Mouse (Mus musculus) midbrain, embryonic 14.5 days (tissue): ENCODE results near the gene Amotl1. TPM values are rescaled to one million over a fixed set of nuclear protein-coding genes. Genes with fewer than 3 reads are reported as not detected.

Experiments
- ATAC-seq: fragments of 200-750 bp; cut with Nextera tagmentation; 2 replicates; pipeline ENCODE4 v1.8.0; 2017; ENCODE audit warnings: moderate number of reproducible peaks, moderate library complexity; ENCODE audit not compliant: low FRiP score, low TSS enrichment
- DNase-seq: peaks from one replicate; pipeline ENCODE4 v3.0.0-alpha.2; 2015
- H3K27ac ChIP-seq: fragments of 300-500 bp; sonication (generic); replicated peaks from 2 replicates; pipeline ENCODE4 v1.5.1; 2014; ENCODE audit warnings: mild to moderate bottlenecking, low read depth, low read length, moderate library complexity
- H3K27me3 ChIP-seq: fragments of 300-500 bp; sonication (generic); 2 replicates; pipeline ENCODE4 v1.6.1; 2014; ENCODE audit warnings: low read length, control low read depth, mixed read lengths; ENCODE audit not compliant: control insufficient read depth, insufficient read depth
- H3K36me3 ChIP-seq: fragments of 300-500 bp; sonication (generic); 2 replicates; pipeline ENCODE4 v1.6.1; 2014; ENCODE audit warnings: low read length, control low read depth; ENCODE audit not compliant: control insufficient read depth, insufficient read depth
- H3K4me1 ChIP-seq: fragments of 300-500 bp; sonication (generic); 2 replicates; pipeline ENCODE4 v1.6.1; 2014; ENCODE audit warnings: mild to moderate bottlenecking, antibody characterized with exemption, low read length, control low read depth; ENCODE audit not compliant: control insufficient read depth, insufficient read depth
- H3K4me2 ChIP-seq: fragments of 300-500 bp; sonication (generic); 2 replicates; pipeline ENCODE4 v1.6.1; 2014; ENCODE audit warnings: mild to moderate bottlenecking, low read length, moderate library complexity
- H3K4me3 ChIP-seq: fragments of 300-500 bp; sonication (generic); replicated peaks from 2 replicates; pipeline ENCODE4 v1.5.1; 2014; ENCODE audit warnings: low read depth, low read length
- H3K9ac ChIP-seq: fragments of 300-500 bp; sonication (generic); replicated peaks from 2 replicates; pipeline ENCODE4 v1.6.1; 2014; ENCODE audit warnings: mild to moderate bottlenecking, low read length, moderate library complexity
- H3K9me3 ChIP-seq: fragments of 300-500 bp; sonication (generic); 2 replicates; pipeline ENCODE4 v1.6.1; 2016; ENCODE audit warnings: low read length, control low read depth, mixed read lengths; ENCODE audit not compliant: control insufficient read depth
- WGBS: fragments of 180-500 bp; shearing (Covaris S2); extraction: QIAGEN DNeasy Blood & Tissue Kit; methylation state at CpG from one replicate; pipeline ENCODE4 v1.1.7; 2014; 5-methylcytosine and 5-hydroxymethylcytosine counted together
- polyA plus RNA-seq: library from polyadenylated mRNA; unstranded; fragments of >200 nt; fragmentation: Nextera tagmentation; extraction: Ambion mirVana; gene quantifications from 2 replicates; pipeline ENCODE4 v1.2.1, GENCODE M21; 2014

Amotl1 gene
- polyA plus RNA-seq, 1 experiment from 2014 or later, result 12.5 TPM

- no peak for DNase-seq
- WGBS, result 88% methylated on average over 9 of the region's 9 CpGs
- no peak overlapping the region for H3K9ac ChIP-seq
- peaks cover 5% of the 10 kb centered on the region; the same call in 1 of the 2 replicates for H3K36me3 ChIP-seq
- H3K4me3 ChIP-seq, result no peak overlapping the region
- H3K27ac ChIP-seq, result no peak overlapping the region
- H3K4me2 ChIP-seq, result no peak overlapping the region
- no peak for ATAC-seq
- H3K27me3 ChIP-seq, result no peaks in the 10 kb centered on the region
- H3K4me1 ChIP-seq, result no peaks in the 10 kb centered on the region
- no peaks in the 10 kb centered on the region for H3K9me3 ChIP-seq
Measured at GRCm38 (mm10) chr9:14534833-14535456, 109.9 kb downstream of the Amotl1 start.

DNA sequence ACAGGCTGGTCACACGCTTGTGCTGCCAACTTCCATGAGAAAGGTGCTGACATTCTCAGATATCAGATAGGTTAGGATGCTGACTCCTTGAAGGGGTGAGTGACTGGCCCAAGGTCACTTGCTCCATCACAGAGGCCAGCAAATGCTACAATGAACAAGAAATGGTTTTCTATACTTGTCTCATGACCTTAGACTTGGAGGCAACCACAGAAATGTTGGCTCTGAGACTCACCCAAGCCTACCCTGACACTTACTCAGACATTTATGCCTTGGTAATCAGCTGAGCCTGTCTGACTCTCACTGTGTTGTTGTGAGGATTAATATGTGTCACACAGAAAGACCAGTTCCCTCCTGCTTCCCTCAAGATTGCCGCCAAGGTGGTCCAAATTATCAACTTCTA lies 111.2 kb downstream of the Amotl1 start:
- no peaks in the 10 kb centered on the region for H3K4me1 ChIP-seq
- H3K9ac ChIP-seq, result no peak overlapping the region
- H3K27me3 ChIP-seq, result no peaks in the 10 kb centered on the region
- DNase-seq, result no peak
- no peak for ATAC-seq
- no peak overlapping the region for H3K27ac ChIP-seq
- H3K4me3 ChIP-seq, result no peak overlapping the region
- H3K36me3 ChIP-seq, result no peaks in the 10 kb centered on the region
- no peaks in the 10 kb centered on the region for H3K9me3 ChIP-seq
- H3K4me2 ChIP-seq, result no peak overlapping the region
- WGBS, result 93% methylated on average over 2 of the region's 2 CpGs

GRCm38 (mm10) chr9:14532283-14532682 lies 112.6 kb downstream of the Amotl1 start:
- no peak overlapping the region for H3K27ac ChIP-seq
- H3K9ac ChIP-seq, result no peak overlapping the region
- H3K36me3 ChIP-seq, result no peaks in the 10 kb centered on the region
- no peak overlapping the region for H3K4me3 ChIP-seq
- no peaks in the 10 kb centered on the region for H3K4me1 ChIP-seq
- peak; percentile 66; the same call in 1 of the 2 replicates for ATAC-seq
- no peak overlapping the region for H3K4me2 ChIP-seq
- H3K27me3 ChIP-seq, result no peaks in the 10 kb centered on the region
- 3% methylated on average over 3 of the region's 3 CpGs for WGBS
- peak; percentile 39 for DNase-seq
- no peaks in the 10 kb centered on the region for H3K9me3 ChIP-seq

- WGBS, result 78% methylated on average over 5 of the region's 5 CpGs
- Histone ChIP-seq H3K9ac (no peak overlapping the region), H3K4me2 (no peak overlapping the region), H3K27me3 (no peaks in the 10 kb centered on the region), H3K4me1 (no peaks in the 10 kb centered on the region), H3K27ac (no peak overlapping the region), H3K4me3 (no peak overlapping the region), H3K9me3 (no peaks in the 10 kb centered on the region), H3K36me3 (no peaks in the 10 kb centered on the region)
- no peak for ATAC-seq
- DNase-seq, result no peak
Measured at GRCm38 (mm10) chr9:14530004-14530403, 114.9 kb downstream of the Amotl1 start.

- Histone ChIP-seq H3K36me3 (no peaks in the 10 kb centered on the region), H3K27me3 (no peaks in the 10 kb centered on the region), H3K9ac (no peak overlapping the region), H3K27ac (no peak overlapping the region), H3K9me3 (no peaks in the 10 kb centered on the region), H3K4me1 (no peaks in the 10 kb centered on the region), H3K4me2 (no peak overlapping the region), H3K4me3 (no peak overlapping the region)
- WGBS, result 9% methylated on average over 4 of the region's 4 CpGs
- DNase-seq (peak; percentile 89), ATAC-seq (peak; percentile 69)
Measured at GRCm38 (mm10) chr9:14523408-14524043, 121.3 kb downstream of the Amotl1 start.

GRCm38 (mm10) chr9:14521695-14522094 lies 123.2 kb downstream of the Amotl1 start:
- WGBS, result 67% methylated on average over 2 of the region's 2 CpGs
- H3K4me1 ChIP-seq, result no peaks in the 10 kb centered on the region
- H3K4me3 ChIP-seq, result no peak overlapping the region
- no peak overlapping the region for H3K27ac ChIP-seq
- no peaks in the 10 kb centered on the region for H3K36me3 ChIP-seq
- no peak overlapping the region; the same call in 1 of the 2 replicates for H3K9ac ChIP-seq
- no peak for ATAC-seq
- no peaks in the 10 kb centered on the region for H3K27me3 ChIP-seq
- no peak overlapping the region for H3K4me2 ChIP-seq
- H3K9me3 ChIP-seq, result no peaks in the 10 kb centered on the region
- no peak for DNase-seq

DNA sequence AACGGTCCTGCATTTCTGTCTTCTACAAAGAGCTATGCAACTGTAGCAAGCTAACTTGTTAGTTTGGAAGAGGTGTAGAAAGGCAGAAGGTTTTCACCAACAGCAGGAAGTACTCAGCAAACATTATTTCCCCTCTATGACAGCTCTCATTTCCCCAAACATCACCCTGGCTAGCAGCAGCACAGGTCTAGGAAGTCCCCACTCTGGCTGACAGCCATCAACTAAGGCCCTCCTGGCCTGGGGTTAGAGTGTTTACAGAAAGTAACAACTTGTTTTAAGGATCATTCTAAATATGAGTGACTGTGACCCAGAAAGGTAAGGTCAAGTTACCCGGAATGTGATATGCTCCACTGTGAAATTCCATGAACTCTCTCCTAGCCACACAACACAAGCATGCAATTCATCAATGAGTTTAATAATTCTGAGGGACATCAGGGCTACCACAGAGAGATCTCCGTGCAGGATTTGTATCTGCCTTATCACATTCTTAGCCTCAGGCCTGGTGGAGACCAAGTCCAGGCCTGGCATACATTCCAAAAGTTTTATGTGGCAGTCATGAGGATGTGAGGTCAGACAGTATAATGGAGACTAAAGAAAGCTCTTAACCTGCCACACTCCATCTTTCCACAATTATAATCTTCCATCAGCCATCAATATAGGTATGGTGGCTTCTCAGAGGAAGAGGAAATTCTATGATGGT lies 123.7 kb downstream of the Amotl1 start:
- ATAC-seq, result no peak
- H3K9me3 ChIP-seq, result no peaks in the 10 kb centered on the region
- no peaks in the 10 kb centered on the region for H3K27me3 ChIP-seq
- H3K36me3 ChIP-seq, result no peaks in the 10 kb centered on the region
- WGBS, result 81% methylated on average over 3 of the region's 3 CpGs
- no peaks in the 10 kb centered on the region for H3K4me1 ChIP-seq
- H3K9ac ChIP-seq, result no peak overlapping the region
- H3K4me2 ChIP-seq, result no peak overlapping the region
- H3K27ac ChIP-seq, result no peak overlapping the region
- no peak for DNase-seq
- no peak overlapping the region for H3K4me3 ChIP-seq

GRCm38 (mm10) chr9:14518105-14518504 lies 126.8 kb downstream of the Amotl1 start:
- Histone ChIP-seq H3K36me3 (0 out of 2 replicates have a peak, but pooled peaks cover 6% of the 10 kb centered on the region), H3K4me1 (no peaks in the 10 kb centered on the region), H3K4me3 (no peak overlapping the region), H3K4me2 (no peak overlapping the region), H3K9me3 (no peaks in the 10 kb centered on the region), H3K27me3 (no peaks in the 10 kb centered on the region), H3K9ac (no peak overlapping the region), H3K27ac (no peak overlapping the region)
- WGBS, result 81% methylated on average over 3 of the region's 3 CpGs
- DNase-seq (no peak), ATAC-seq (no peak)
